Mouse (Mus musculus) liver, adult (tissue): ENCODE data around the gene Chn2.

Experiments used
- GATA4 ChIP-seq: IDR thresholded peaks from 2 replicates; pipeline ENCODE4 v1.6.1; 2014; ENCODE audit warnings: mild to moderate bottlenecking, low read length; ENCODE audit not compliant: insufficient replicate concordance

Gene Chn2

DNA sequence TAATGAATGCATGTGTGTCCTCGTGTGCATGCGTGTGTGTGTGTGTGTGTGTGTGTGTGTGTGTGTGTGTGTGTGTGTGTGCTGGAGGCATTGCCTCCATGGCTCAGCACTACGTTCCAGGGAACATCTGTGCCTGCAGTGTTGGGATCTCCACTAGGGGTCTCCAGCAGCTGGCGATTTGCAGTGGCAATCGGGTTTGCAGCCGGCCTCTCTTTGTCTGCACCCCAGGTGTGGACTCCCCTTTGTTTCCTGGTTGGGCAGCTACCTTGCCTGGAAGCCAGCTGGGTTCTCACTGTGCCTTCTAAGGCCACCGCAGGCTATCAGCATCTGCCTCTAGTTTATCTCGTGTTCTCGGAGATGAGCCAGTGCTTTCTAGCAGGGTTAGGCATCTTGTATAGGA is 4.9 kb upstream of the Chn2 start:
- no peak for TF ChIP-seq GATA4

GRCm38 (mm10) chr6:54035548-54035947 is 3.8 kb upstream of the Chn2 start:
- no peak for TF ChIP-seq GATA4

DNA sequence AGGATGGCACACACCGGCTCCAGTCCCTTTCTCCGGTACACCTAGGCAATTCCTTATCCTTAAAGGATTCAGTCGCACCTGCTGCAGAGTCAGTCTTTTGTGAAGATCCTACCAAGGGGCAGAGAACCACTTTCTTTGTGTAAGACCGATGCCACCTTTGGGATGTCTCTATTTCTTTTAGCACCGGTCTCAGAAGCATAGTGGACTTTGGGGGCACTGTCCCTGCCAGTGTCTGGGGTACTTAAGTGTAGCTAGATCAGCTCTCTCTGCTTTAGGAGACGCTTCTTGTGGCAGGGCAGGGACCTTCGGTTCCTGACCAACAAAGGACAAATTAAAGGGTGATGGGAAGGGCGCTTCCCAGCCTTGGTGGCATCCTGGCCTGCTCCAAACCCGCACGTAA is 488 bp upstream of the Chn2 start:
- no peak for TF ChIP-seq GATA4

- no peak; the same call in 1 of the 2 replicates for TF ChIP-seq GATA4
Measured at GRCm38 (mm10) chr6:54039805-54040447, 572 bp downstream of the Chn2 start.

DNA sequence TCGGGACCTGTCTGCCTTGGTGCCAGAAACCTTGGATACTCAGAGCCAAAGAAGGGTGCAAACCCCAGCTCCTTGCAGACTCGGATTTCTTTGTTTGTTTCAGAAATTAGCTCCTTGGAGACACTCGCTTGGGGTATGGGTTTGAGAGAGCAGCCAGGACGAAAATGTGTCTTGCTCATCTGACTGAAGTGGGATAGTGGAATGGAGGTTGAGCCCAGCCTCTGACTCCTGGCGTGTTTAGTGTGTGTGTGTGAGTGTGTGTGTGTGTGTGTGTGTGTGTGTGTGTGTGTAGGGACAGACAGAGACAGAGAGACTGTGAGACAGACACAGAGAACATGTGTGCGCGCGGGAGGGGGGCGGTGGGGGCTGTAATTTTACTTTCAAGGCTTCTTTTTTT is 1.1 kb downstream of the Chn2 start:
- TF ChIP-seq GATA4, result no peak

DNA sequence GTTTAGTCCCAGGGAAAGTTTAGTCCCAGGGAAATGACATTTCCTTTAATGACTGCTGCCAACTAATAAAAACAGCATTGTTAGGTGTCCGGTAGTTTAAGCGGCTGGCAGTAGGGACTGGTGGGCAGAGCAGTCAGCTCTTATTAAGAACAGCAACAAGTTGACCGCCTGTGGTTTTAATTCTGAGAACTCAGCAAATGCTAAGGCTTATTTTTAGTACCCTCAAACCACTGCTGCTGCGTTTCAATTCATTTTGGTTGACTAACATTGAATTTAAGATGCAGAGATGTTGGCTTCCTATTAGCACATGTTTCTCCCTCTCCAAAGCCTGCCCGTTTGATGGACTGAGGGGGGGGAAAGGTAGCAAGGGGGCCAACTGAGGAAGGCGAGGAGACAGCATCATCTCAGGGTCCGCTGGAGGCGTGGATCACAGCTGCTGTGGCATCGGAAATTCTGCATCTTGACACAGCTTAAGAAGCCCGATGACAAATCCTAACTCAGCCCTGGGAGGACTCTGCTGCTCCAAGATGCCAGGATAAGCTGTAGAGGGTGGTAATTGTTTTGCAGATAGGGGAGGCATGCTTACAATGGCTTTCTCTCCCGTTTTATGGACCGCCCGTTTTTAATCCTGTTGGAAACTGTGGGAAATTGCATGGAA is 2.2 kb downstream of the Chn2 start:
- no peak for TF ChIP-seq GATA4

- TF ChIP-seq GATA4, result no peak
Measured at GRCm38 (mm10) chr6:54042142-54042541, 2.8 kb downstream of the Chn2 start.

DNA sequence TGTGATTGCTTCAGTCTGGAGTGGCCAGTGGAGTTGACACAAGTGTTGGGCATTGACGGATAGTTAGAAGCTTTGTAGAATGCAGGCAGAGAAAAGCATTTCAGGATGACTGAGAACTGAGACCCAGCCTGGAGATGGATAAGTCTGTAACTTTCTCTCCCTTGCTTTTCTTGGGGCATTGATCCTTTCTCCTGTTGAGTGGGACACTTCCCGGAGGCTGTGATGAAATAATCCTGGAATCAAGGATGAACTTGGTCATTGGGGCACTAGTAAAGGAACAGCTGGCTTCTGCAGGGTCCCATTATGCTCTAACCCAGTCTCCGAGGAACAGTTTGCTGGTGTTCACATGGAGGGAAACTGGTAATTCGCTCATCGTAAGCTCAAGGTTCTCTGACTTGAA is 4.2 kb downstream of the Chn2 start:
- no peak for TF ChIP-seq GATA4

DNA sequence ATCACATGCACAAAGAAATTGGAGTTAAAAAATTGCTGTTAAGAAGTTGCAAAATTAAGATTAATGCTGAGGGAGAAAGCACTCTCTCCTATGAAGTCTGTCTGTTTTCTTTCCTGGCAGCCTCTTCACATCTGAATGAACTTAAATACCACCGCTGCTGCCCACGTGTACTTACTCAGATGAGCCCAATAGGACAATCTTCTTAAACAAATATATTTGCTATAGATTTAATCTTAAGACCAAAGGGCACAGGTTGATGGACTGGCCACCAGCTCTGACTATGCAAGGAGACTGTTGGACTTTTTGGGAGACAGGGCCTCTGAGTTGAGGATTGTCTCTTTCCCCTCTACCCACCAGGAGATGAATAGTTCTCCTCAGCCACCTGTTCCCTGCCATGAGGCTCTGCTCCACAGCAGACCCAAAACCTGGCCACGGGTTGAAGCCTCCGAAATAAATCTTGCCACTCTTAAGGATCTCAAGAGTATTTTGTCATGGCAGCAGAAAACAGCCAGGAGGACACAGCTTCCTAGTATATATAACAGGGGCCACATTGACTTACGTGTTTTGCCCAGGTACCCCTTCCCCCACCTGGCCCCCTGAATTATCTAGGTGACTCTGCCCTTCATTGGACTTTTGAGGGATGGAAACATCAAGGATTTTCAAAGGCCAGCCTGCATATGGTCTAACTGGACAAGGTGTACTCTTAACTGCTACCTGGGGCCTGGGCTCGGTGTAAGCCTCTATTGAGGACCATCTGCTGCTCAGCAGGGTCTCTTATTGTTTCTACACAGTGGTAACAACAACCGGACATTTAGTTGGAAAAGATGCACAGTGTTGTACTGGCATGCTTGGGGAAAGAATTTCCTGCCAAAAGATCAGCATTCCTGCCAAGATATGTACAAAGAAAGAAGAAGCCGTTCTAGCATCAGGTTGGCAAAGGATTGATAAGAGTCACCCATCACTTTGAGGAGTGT is 6.7 kb downstream of the Chn2 start:
- TF ChIP-seq GATA4, result peak; percentile 8; the same call in 1 of the 2 replicates

DNA sequence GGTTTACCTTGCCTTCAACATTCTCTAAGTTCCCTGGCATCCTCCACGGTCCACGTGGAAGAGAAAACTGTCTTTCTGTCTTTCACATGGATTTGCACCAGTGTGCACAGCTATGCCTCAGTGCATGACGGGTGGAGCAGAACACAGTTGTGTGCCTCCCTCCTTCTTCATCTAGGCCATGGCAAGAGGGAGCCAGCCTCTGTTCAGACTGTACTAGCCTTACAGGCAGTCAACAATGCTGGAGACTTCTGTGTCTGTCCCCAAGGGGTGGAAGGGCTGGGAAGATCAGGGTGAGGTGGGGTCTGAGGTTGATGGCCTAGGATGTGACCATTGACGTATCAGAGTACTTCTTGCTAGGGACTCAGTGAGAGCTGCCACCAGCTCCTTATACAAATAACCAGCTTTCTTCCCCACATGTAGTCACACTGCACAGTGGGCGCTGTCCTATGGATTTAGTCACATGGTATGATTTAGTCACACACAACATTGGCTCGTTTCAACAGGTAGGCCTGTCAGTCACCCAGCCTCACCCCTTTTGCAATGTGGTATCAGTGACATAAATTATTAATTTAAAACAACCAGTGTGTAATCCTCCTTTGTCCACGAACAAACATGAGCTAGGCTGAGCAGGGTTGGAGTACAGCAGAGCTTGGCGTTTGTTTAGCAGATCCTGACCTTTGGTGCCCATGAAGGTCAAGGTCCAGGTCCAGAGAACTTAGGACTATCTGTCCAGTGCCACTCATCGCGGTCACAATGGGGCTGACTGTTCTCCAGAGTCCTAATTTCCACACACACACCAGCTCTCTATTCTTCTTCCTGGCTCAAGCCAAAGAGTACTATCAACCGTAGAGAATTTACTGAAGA is 7.8 kb downstream of the Chn2 start:
- TF ChIP-seq GATA4, result no peak

DNA sequence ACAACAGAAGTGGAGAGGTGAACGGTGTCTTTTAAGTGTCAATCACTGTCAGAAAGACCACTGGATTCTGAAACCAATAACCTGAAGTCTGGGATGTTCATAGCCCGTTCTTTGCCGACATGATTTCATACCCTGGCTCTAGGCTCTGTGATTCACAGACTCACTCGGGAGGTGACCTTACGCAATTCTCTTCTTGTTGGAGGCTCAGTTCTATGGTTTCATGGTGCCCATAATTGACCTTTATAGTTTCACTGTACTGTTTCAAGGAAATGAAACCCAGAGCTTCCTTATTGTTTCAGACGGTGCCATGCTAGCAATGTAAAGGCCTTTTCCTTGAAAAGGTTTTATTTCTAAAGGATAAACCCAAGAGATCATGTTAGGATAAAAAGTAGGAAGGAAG is 9.4 kb downstream of the Chn2 start:
- TF ChIP-seq GATA4, result no peak

DNA sequence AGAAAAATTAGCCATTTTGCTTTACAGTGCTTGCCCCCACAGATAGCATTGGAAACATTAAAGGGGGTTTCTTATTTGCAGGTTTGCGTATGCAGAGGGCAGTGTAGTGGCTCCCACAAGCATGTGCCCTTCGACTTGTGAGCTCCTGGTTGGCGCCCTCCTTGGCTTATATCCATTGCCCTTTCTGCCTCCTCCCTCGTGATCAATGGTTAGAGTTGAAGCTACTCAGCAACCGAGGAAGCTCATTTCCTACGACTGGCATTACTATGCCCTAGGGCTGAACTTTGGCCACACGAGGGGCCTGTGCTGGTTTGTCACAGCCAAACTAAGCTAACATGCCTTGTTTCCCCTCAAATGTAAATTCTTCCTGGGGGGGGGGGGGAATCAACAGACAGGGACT is 11.8 kb downstream of the Chn2 start:
- TF ChIP-seq GATA4, result no peak

GRCm38 (mm10) chr6:54052124-54052523 is 12.8 kb downstream of the Chn2 start:
- TF ChIP-seq GATA4, result no peak

GRCm38 (mm10) chr6:54052666-54053065 is 13.3 kb downstream of the Chn2 start:
- no peak for TF ChIP-seq GATA4

DNA sequence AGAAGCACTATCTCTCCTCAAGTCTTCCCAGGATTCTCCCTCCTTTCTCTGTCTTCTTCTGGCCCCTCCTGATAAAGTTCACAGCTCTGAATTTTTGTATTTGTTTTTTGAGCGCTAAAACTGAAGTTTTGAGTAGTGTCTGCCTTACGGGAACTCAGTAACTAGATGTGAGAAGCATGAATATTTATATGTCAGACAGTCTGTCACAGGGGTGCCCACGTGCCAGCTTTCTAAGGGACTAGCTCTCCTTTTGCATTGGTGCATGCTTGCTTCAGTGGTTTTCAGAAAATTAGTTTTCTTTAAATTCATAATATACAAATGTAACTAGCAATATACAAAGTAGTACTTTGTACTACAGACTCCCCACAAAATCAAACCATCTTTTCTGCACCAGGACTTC is 14.0 kb downstream of the Chn2 start:
- TF ChIP-seq GATA4, result no peak
